24 mouse cellular contexts compared by ENCODE assay signal in the genomic region with DNA sequence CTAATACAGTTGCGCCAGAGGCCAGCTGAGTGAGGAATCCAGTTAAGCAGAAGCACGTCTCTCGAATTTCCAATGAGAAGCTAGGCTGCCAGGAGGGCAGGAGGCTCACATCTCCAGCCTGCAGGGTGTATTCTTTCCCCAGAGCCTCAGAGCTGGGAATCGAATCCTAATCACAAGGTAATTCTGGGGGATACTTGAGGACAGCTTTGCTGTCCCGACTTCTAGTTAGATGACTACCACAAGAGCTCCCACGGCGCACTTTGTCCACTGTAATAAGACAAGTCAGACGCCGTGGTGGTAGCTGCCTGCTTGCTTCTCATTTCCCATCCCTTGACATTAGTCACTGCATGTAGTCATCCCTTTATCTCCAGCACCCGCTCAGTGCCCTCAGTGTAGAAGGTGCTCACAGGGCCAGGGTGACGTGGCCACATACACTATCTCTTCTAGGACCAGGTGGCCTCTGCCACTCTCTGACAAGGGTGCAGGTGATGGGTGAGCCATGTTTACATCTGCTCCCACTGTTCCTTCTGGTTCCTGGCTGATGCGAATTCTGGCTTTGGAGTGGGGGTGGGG. TPM values are rescaled to one million over a fixed set of nuclear protein-coding genes. Genes with fewer than 3 reads are reported as not detected.
DNase-seq lines count a peak whose midpoint lies in the region; ATAC-seq and TF ChIP-seq lines count a peak whose summit lies in the region.
"Had no signal": no experiment of that assay in that cellular context is flagged by ENCODE, and none has a peak within 500 bp of the region (broad histone marks: within the 10 kb centered on the region; RNA-seq: fewer than 3 reads in every experiment).

No protein-coding gene starts in this region.

- H3K27me3 ChIP-seq in liver, embryonic 13.5 days, result peaks cover 18% of the 10 kb centered on the region
- H3K27me3 ChIP-seq in liver, postnatal 0 days (ENCODE audit: insufficient read depth, low read length), result peaks cover 9% of the 10 kb centered on the region; the same call in 1 of the 2 replicates
- peaks cover 26% of the 10 kb centered on the region for H3K27me3 ChIP-seq in limb, embryonic 10.5 days (ENCODE audit: low read depth, poor library complexity, severe bottlenecking)
- H3K27me3 ChIP-seq: Patski had no signal

- no peaks in the 10 kb centered on the region for H3K9me3 ChIP-seq in liver, embryonic 13.5 days (replicated peaks)
- H3K9me3 ChIP-seq in liver, postnatal 0 days (ENCODE audit: low read length), result no peaks in the 10 kb centered on the region
- no peaks in the 10 kb centered on the region for H3K9me3 ChIP-seq in limb, embryonic 10.5 days (replicated peaks)
- H3K9me3 ChIP-seq: forebrain, embryonic 12.5 days; hindbrain, embryonic 12.5 days; limb, embryonic 12.5 days; lung, embryonic 15.5 days; midbrain, embryonic 13.5 days; neural tube, embryonic 13.5 days had no signal

- WGBS in liver, embryonic 13.5 days (ENCODE audit: insufficient replicate concordance), result 64% methylated on average over 12 of the region's 12 CpGs
- 67% methylated on average over 12 of the region's 12 CpGs for WGBS in liver, postnatal 0 days (ENCODE audit: insufficient replicate concordance)
- WGBS in limb, embryonic 10.5 days, result 76% methylated on average over 12 of the region's 12 CpGs

- H3K9ac ChIP-seq in liver, embryonic 13.5 days, result no peak overlapping the region
- no peak overlapping the region for H3K9ac ChIP-seq in liver, postnatal 0 days (replicated peaks)
- H3K9ac ChIP-seq: forebrain, embryonic 12.5 days; hindbrain, embryonic 12.5 days; limb, embryonic 12.5 days; lung, embryonic 15.5 days; midbrain, embryonic 13.5 days; neural tube, embryonic 13.5 days had no signal

- no peak overlapping the region for H3K4me3 ChIP-seq in liver, embryonic 13.5 days (replicated peaks)
- H3K4me3 ChIP-seq in liver, postnatal 0 days (ENCODE audit: low read depth, low read length), result no peak overlapping the region
- no peak overlapping the region for H3K4me3 ChIP-seq in cortical plate, adult 2 months (ENCODE audit: insufficient read depth, low read length)
- no peak overlapping the region for H3K4me3 ChIP-seq in limb, embryonic 10.5 days
- H3K4me3 ChIP-seq: forebrain, embryonic 12.5 days; hindbrain, embryonic 12.5 days; limb, embryonic 12.5 days; lung, embryonic 15.5 days; midbrain, embryonic 13.5 days; neural tube, embryonic 13.5 days had no signal

- no peak for TF ChIP-seq POLR2A in cortical plate, adult 2 months (IDR thresholded peaks at IDR 0.05; ENCODE audit: extremely low read depth, insufficient read depth, low read length)

- no peak overlapping the region for H3K27ac ChIP-seq in liver, embryonic 13.5 days
- no peak overlapping the region for H3K27ac ChIP-seq in liver, postnatal 0 days (ENCODE audit: low read depth)
- peak overlapping the region; percentile 64; the same call in 1 of the 2 replicates for H3K27ac ChIP-seq in cortical plate, adult 2 months (ENCODE audit: insufficient read depth, low read length)
- H3K27ac ChIP-seq in limb, embryonic 10.5 days, result no peak overlapping the region
- H3K27ac ChIP-seq: forebrain, embryonic 12.5 days; hindbrain, embryonic 12.5 days; limb, embryonic 12.5 days; lung, embryonic 15.5 days; macrophage; midbrain, embryonic 13.5 days; neural tube, embryonic 13.5 days had no signal

- TF ChIP-seq CTCF in liver, postnatal 0 days (IDR thresholded peaks at IDR 0.05; ENCODE audit: low read depth), result no peak
- no peak for TF ChIP-seq CTCF in cortical plate, adult 2 months (IDR thresholded peaks at IDR 0.05; ENCODE audit: extremely low read depth, insufficient read depth, low read length)

- intact Hi-C loops in heart, postnatal 10 days (cut with DNase I), result no loop called here

- peak; percentile 42 for DNase-seq in adrenal gland, adult 2 months
- no peak for DNase-seq in adrenal gland, adult 18-20 months (ENCODE audit: low spot score in 2 of 2)
- peak; percentile 78 for DNase-seq in heart, adult 11 months
- no peak for DNase-seq in heart, postnatal 10 days
- DNase-seq in liver, embryonic 13.5 days, result no peak
- no peak for DNase-seq in liver, postnatal 0 days
- DNase-seq in limb, embryonic 10.5 days (ENCODE audit: low spot score), result no peak
- DNase-seq: cerebellum, adult 11 months; gastrocnemius, postnatal 14 days; kidney, adult 8-10 months; kidney, postnatal 25 days; layer of hippocampus, adult 9-11 months; spleen, adult 18-20 months; thymus, postnatal 36 days had no signal

- peak; percentile 76 for ATAC-seq in liver, embryonic 13.5 days (ENCODE audit: low read depth)
- no peak for ATAC-seq in liver, postnatal 0 days
- ATAC-seq: CD4-positive, CD25-positive, alpha-beta regulatory T cell, adult 4 months; midbrain, embryonic 13.5 days; Patski had no signal

- no peaks in the 10 kb centered on the region for H3K36me3 ChIP-seq in liver, embryonic 13.5 days
- no peaks in the 10 kb centered on the region for H3K36me3 ChIP-seq in liver, postnatal 0 days (replicated peaks; ENCODE audit: insufficient read depth, low read length)
- H3K36me3 ChIP-seq in limb, embryonic 10.5 days, result no peaks in the 10 kb centered on the region
- H3K36me3 ChIP-seq: forebrain, embryonic 12.5 days; hindbrain, embryonic 12.5 days; limb, embryonic 12.5 days; lung, embryonic 15.5 days; midbrain, embryonic 13.5 days; neural tube, embryonic 13.5 days had no signal

- TF ChIP-seq EP300 in liver, postnatal 0 days (IDR thresholded peaks at IDR 0.05; ENCODE audit: low read depth), result no peak

- H3K4me2 ChIP-seq in liver, embryonic 13.5 days, result no peak overlapping the region
- no peak overlapping the region for H3K4me2 ChIP-seq in liver, postnatal 0 days (ENCODE audit: low read depth, low read length)
- H3K4me2 ChIP-seq: forebrain, embryonic 12.5 days; hindbrain, embryonic 12.5 days; limb, embryonic 12.5 days; lung, embryonic 15.5 days; midbrain, embryonic 13.5 days; neural tube, embryonic 13.5 days had no signal

- H3K4me1 ChIP-seq in liver, embryonic 13.5 days (replicated peaks), result peaks cover 11% of the 10 kb centered on the region
- H3K4me1 ChIP-seq in liver, postnatal 0 days (ENCODE audit: insufficient read depth), result no peaks in the 10 kb centered on the region
- peaks cover 15% of the 10 kb centered on the region for H3K4me1 ChIP-seq in cortical plate, adult 2 months (ENCODE audit: control insufficient read depth, insufficient read depth, low read length)
- H3K4me1 ChIP-seq in limb, embryonic 10.5 days, result peaks cover 3% of the 10 kb centered on the region

RNA-seq across cellular contexts. Expression of gene Rapgef4, which starts 5.3 kb away (rescaled TPM):
- 100 to 1,000 TPM; 109 to 271 TPM for total RNA-seq in adrenal gland, adult 2 months (2021)
- polyA plus RNA-seq in adrenal gland, adult 2 months (2012; rRNA removed), result 81.1 and 137 TPM in 2 replicates
- 100 to 1,000 TPM in 1 of 2 experiments, 10 to 100 TPM in 1; 43.3 to 279 TPM for total RNA-seq in adrenal gland, adult 18-20 months (2021)
- total RNA-seq in heart, postnatal 10 days (2021), result 10 to 100 TPM; 14.1 to 15.0 TPM
- polyA plus RNA-seq in liver, embryonic 13.5 days (2015; fragmentation: Nextera tagmentation; extraction: Ambion mirVana), result 2.7 and 4.1 TPM in 2 replicates
- polyA plus RNA-seq in liver, postnatal 0 days (2015; fragmentation: Nextera tagmentation; extraction: Ambion mirVana), result 25.3 and 30.2 TPM in 2 replicates
- polyA plus RNA-seq in cortical plate, adult 2 months (2012; rRNA removed), result 478 and 555 TPM in 2 replicates
- polyA plus RNA-seq in limb, embryonic 10.5 days (2016; fragmentation: Nextera tagmentation; extraction: Ambion mirVana), result 1.6 TPM in 2 replicates
- polyA plus RNA-seq: macrophage had no signal

Comparison
In these comparisons a context has a peak if more than half of its experiments do, and no peak if none do; other contexts are left out.
1. DNase-seq: peak in adrenal gland, adult 2 months (single experiment) and heart, adult 11 months (single experiment); none in adrenal gland, adult 18-20 months (0 of 2), heart, postnatal 10 days (0 of 2), liver, embryonic 13.5 days (single experiment), liver, postnatal 0 days (single experiment) and limb, embryonic 10.5 days (single experiment).